Mouse (Mus musculus) naive thymus-derived CD4-positive, alpha-beta T cell, adult 2 months (primary cell): ENCODE measurements around the gene Cep55.

Experiments
- DNase-seq: peaks from one replicate; pipeline ENCODE4 v3.0.0-alpha.2; 2011; ENCODE audit warnings: low read depth

Cep55 gene

DNA sequence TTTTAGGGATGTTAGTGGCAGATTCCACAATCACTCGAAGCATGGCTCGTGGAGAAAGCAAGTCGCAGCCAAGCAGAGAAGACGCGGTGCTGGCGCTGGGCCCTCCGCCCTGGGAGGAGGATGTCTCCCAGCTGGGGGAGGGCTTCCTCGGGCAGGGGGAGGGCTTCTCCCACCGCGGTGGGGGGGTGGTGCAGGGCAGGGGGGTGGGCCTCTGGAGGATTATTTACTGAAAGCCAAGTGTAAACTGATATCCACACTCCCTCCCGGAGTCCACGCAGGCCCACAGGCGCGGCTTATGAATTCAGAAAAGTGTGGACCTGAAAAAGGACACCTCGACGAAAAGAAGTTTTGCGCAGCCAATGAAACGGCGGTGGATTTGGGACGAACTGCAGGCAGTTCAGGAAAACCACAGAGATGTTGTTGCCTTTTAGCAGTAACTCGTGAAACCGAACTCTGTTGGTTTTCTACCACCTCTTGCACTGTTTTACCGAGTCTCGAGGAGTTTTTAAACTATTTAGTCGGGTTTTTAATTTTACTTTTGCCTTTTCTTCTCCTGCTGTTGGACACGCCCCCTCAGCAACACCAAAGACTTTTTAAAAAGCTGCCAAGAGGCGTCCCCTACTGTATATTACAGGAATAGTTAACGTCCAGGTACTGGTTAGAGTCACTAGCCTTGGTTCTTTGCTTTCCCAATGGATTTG lies 11.4 kb upstream of the Cep55 start, which contains the start of gene Myof:
TSS of gene Myof (minus strand) at position 297 of the 701 bp plus-strand sequence.
- DNase-seq: peak; percentile 23

DNA sequence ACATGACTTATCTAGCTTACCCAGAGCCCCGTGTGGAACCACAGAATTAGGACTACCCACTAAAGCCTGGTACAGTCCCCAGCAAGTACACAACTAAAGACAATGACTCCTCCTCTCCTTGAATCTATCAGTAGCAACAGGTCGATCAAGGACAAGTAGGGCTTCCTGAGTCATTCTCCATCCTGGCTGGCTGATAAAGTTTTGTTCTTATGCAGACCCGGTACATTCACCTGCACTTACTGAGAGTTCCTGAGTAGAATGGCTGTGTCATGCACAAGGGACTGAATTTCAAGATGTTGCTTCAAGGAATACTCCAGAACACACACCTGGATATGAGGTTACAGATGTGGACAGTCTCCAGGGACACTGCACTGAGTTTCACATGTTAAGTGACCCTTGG lies 9.6 kb upstream of the Cep55 start:
- DNase-seq: no peak

DNA sequence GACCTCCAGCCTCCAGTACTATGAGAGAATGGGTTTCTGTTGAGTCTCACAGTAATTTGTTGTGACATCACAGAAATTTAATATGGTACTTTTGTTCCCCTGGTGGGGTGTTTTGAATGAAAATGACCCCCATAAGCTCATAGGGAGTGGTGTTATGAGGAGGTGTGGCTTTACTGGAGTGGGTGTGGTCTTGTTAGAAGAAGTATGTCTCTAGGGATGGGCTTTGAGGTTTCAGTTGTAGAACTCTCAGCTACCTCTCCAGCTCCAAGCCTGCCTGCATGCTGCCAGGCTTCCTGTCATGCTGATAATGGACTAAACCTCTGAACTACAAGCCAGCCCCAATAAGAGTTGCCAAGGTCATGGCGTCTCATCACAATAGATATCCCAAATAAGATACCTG lies 5.1 kb upstream of the Cep55 start:
- no peak for DNase-seq

DNA sequence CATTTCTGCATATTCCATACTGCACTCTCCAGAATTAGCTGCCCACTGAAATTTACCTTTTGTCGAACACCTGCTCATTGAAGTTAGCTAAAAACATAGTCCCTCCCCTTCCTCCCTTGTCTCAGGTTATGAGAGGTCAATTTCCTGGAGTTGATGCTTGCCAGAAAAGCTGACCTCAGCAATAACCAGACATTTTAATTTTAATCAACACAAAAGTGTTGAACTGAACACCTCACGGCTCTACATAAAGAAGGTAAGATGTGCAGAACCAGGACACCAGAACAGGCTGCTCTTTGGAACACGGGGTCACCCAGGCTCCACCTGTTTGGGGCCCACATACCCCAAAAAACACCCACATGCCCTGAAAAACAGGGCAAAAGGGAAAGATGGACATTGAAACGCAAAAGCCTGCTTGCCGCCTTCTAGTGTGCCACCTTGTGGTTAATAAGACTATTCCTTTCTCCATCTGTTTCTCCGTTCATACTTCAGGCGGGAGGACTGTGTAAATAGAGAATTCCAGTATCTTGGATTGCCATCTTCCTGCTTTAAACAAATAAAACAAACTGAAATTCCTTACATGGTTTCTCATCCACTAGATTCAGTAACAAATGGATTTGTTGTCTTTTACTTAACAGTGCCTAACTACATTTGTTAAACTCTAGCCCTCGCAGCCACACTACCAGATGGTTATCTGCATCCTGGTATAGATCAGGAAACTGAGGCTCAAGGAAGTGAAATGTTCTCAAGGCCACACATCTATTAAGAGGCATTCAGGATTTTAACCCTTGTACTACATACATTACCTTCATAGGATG lies 1.4 kb upstream of the Cep55 start:
- no peak for DNase-seq

DNA sequence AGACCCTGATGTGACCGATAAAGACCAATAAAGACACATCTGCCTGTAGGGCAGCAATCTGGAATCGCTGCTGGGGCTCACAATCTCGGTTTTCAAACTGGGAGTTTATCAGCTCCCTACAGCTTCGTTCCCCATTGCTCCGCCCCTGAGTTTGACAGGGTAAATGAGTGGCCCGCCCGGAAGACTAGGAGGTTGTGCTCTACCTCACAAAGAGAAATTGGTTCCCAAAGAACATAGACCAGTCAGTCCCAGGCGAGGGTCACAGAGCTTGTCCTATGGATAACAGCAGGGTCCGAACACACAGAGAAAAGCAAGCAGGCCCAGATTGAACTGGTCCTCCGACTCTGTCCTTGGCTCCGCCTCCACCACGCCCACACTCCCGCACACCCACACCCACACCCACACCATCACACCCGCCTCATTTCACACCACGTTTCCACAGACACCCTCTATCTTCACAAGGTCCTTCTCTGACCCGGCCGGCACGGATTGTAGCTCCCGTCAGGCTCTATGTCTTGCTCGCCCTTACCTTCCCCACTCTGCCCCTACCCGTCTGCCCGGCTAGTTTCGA lies 577 bp upstream of the Cep55 start:
- DNase-seq: no peak

DNA sequence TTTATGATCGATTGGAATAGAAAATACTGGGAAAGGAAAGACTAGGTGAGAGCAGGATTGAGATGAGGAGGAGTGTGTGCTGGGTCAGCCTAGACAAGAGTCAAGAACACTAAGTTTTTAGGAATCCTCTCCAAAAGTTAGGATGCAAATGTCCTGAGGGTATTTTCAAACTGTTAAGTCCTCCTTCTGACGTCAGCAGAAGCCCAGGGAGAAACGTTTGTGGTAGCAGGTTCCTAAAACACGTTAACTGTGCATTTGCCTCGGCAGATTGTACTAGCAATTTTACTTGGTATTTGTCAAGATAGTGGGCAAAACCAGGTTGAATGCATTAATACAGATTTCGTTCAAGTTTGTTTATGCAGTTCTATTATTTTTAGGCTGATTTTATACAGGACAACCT lies 987 bp downstream of the Cep55 start:
- peak; percentile 14 for DNase-seq

DNA sequence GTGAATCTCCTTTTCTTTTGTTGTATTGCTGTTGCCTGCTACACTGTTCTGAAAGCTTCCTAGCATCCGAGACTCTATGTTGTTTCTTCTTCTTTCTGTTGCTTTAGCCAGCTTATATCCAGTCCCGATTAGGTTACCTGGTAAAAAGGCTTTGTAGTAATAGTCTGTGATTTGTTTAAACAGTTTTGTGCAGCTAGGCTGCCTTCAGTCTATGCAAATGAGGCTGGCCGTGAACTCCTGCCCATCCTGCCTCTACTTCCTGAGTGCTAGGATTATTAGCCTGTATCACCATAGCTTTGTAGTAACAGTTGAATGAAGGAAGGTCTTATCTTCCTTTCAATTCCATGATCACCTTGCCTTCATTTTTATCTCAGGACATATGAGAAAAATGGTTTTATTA lies 1.5 kb downstream of the Cep55 start:
- DNase-seq: no peak

DNA sequence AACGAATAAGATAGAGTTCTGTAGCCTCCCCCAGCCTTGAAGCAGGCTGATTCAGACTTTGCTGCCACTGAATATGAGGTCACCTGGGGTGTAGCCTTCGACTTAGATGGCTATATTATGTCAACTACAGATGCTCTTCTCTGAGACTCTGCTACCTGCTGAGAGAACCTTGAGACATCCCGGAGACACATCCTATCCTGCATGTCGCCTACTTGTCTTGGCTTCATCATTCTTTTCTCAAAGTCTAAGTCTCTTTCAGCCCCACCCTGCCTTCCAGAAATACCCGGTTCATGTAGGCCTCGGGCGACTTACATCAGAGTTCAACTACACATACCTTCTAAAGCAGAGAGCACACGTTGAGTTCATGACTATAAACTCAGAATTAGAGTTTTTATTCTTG lies 2.1 kb downstream of the Cep55 start:
- DNase-seq: no peak

DNA sequence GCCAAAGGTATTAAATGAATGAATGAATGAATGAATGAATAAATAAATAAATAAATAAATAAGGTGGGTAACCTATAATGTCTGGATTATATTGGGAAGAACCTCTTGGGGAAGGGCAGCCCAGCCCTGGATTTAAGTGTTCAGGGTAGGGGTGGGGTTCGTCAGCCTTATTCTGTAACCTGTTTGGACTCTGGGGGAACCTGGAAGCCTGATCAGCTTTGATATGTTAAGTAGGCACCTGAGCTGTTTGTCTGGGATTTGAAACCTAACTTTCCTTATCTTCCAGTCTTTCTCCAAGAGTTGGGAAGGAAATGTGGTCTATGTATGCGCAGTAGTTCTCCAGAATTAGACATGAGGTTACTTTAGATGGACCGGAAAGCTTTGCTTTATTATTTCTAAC lies 8.4 kb downstream of the Cep55 start:
- DNase-seq: no peak

DNA sequence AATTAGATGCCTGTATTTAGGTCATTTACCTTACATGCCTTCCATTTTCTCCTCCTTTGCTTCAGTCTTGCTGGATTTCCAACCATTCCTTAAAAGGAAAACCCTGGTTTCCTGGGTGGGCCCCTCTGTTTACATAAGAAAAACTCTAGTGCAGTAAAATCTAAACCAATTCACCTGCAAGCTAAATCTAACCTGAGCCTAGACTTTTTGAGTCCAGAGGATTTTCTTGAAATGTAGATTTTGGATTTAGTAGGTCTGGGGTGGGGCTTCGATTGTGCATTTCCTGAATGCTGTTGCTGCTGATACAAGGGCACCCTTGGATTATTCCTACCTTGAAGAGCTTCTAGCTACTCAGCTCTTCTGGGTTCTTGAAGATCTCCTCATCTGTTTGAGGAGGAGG lies 9.2 kb downstream of the Cep55 start:
- DNase-seq: no peak

DNA sequence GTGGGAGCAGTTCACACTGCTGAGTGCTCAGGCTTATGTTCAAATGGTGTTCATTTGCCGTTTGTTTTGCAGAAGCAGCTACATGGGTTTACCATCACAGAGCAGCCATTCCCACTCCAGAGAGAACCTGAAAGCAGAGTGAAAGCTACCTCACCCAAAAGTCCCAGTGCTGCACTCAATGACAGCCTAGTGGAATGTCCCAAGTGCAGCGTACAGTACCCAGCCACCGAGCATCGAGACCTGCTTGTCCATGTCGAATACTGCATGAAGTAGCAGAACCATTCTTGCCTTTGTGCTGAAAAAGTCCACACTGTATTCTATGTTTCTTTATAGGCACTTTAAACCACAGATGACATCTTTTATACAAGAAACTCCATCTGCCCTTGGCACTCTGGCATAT lies 18.4 kb downstream of the Cep55 start:
- DNase-seq: no peak

DNA sequence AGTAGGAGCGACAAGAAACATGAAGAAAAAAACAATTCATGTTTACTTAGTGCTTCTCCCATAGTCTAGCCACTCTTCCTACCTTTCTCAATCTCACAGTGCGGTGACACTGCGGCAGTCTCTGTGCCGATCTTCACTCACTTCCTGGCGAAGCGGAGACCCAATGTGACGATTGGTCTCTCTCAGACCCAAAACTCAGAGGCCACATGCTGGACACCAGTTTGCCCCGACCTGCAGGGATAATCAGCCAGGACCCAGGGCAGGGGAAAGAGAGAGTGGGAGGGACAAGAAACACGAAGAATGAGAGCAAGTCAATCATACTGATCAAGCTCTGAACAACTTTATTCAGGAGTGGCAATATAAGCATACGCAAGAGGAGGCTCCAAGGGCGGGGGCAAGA lies 20.2 kb downstream of the Cep55 start:
- no peak for DNase-seq

DNA sequence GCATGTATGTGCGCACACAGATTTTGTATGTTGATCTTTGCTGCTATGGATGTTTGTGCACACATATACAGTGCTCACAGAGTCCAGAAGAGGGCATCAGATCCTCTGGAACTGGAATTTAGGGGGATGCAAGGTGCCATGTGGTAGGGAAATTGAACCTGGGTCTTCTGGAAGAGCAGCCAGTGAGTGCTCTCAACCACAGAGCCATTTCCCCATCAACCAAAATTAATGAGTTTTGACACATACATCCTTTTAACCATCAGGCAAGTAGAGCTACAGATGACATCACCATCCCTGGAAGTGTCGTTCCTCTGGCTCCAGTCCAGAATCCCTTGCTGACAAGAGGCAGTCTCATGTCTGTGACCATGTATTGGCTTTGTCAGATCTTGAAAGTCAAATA lies 21.4 kb downstream of the Cep55 start:
- no peak for DNase-seq

DNA sequence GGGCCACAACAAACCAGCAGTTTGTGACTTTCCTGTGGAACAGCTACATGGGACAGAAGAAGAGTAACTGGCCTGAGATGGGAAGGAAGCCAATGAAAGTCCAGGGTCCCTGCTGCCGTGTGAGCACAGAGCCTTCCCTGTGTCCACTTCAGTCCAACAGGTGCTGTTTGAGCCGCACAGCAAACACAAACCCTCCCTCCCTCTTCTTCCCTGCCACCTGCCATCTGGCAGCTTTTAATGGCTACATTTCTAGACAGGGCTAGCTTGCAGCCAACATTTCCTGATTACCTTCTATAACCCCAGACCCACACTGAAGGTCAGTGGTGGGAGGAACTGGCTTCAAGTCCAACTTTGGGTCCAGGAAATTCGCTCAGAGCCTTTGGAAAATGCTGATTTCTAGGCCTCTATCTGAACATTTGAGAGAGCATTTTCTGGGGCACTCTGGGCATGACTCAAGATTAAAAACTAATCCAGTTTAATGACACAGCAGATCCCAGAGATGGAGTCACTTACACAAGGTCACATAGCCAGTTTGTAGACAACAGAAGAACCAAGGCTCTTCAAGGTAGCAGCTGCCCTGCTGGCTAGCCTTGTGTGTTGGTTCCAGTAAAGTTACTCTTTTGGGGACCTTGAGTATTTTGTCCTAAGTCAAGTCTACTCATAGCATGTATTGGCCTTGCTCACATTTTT lies 23.2 kb downstream of the Cep55 start:
- no peak for DNase-seq

DNA sequence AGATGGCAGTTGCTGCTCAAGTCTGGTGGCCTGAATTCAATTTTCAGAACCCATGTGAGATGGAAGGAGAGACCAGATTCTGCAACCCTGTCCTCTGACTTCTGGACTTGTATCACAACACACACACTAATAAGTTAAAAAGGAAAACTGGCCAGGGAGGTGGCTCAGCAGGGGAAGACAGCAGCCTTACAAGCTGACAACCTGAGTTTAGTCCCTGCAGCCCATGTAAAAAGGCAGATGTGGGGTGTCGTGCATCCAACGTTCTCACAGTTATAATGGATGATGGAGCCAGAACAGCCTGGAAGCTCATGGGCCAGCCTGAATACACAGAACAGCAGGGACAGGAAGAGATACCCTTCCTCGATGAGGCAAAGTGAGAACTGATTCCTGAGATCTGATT lies 26.6 kb downstream of the Cep55 start:
- DNase-seq: no peak

DNA sequence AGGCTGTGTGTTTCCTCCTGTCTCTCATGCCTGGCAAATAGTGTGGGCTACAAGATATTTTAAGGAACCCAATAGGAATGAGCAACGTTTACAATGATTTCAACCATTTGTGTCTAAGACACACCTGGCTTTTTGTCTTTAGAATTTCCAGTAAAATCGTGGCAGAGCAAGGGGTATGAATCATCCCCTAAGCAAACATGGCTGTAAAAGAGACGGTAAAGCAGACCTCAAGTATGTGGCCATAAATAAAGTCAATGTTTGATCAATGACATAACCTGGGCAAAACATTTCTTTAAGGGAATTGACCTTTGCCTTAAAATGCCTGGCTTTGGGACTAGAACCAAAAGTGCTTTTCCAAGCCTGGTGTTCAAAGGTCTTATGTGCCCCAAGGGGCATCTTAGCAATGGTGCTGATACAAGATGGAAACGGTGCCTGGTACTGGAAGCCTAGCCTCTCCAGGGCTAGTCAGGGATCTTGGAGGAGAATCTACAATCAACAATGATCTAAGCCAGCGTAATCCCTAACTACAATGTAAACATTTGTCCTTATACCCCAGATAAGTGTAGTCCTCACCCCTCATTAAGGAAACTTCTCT lies 28.2 kb downstream of the Cep55 start:
- no peak for DNase-seq

DNA sequence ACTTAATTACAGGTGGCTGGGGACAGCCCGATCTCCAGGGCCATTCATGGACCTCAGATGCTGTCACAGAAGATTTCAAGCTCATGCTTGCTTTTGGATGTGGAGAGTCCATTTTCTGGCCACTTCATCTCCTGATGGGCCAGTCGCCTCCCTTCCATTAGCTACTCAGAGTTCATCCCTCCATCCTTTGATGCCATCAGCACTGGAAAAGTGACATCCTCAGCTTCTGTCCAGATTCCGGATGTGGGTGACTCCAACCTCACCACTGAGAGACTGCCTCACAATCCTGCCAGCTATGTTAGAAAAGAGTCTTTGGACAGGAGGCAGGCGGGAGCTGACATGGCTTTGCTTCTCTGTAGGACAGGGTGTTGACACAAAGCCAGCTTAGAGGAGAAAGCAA lies 31.0 kb downstream of the Cep55 start:
- no peak for DNase-seq

DNA sequence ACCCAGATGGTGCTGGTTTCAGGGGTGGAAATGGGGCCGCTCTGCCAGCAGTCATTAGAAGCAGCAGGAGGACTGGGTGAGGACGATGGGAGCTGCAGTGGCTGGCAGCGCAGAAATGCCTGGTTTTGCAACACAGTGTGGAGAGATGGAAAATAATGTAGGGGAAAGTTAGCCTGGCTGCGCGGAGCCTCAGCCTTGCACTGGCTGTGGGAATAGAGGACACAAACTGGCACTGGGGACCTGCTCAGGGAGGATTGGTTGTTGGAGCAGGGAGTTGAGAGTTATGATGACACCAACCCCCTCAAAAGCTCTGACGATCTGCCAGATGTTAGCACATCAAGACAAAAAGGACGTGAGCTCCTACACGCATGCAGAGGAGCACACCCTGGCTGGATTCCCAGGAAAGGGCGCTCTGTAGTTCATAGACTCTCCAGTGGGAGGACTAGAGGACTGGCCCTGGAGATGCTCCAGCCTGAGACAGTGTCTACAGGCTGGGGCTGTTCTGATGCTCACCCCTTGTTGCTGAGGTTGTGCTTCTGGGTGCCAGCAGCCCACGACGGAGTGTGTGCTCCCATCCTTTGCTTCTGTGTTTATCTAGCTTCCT lies 32.2 kb downstream of the Cep55 start:
- DNase-seq: no peak

DNA sequence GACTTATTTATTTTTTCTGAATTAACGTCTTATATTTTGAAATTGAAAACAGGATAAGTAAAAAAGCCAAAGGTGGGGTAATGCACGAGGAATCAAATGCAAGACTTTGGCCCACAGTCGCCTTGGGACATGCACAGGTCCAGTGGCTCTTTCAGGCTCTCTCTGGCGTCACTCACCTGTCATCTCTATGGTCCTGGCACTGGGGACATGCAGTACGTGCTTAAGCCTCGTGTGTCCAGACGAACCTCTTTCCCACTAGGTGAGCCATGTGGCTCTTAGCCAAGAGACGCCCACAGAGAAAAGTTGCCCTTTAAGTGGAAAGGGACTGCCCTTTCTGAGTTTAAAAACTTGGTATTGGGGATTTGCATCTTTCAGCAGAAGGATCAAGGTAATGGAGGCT lies 34.5 kb downstream of the Cep55 start:
- DNase-seq: no peak

DNA sequence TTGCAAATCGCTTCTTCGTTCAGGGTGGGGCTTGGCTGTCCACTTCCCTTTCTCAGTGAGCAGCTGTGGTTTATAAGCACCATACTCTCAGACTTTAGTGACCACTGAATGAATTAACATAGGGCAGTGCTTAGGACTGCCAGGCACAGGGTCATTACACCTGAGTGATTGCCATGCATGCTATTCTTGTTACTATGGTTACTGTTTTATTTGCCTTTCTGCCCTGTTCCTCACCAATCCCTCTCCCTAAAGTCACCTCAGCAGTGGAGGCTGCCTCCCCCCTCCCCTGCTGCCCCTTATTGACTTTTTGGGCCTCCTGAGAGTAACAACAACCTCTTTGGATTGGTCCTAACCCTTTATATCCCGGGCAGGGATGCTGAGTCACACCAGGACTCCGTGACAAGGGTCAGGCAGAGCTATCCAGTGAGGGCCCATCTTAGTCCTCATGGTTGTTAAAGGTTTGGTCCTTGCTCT lies 36.7 kb downstream of the Cep55 start:
- DNase-seq: no peak

DNA sequence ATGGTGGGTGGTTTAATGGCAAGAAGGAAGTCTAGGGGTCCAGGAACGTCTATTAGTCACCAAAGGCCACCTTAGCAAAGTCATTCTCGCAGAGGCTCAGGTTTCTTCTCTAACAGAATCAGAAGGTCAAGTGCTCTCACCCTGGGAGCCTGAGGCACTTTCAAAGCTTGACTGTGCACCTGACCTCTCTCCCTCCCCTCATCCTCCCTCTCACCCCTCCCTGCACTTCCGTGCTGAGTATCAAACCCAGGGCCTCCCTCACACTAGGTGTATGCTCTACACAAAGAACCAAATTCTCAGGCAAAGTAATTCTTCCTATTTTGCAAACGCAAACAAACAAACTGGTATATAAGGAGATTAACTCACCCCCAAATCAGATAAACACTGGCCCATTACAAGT lies 41.4 kb downstream of the Cep55 start:
- DNase-seq: no peak
